Mouse (Mus musculus): Measurements from ENCODE around the gene Cdca5. TPM values are rescaled to one million over a fixed set of nuclear protein-coding genes. Genes with fewer than 3 reads are reported as not detected.

Gene Cdca5
- 16.1 and 19.4 TPM in 2 replicates for polyA plus RNA-seq (2015; fragmentation: Nextera tagmentation; extraction: Ambion mirVana)

DNA sequence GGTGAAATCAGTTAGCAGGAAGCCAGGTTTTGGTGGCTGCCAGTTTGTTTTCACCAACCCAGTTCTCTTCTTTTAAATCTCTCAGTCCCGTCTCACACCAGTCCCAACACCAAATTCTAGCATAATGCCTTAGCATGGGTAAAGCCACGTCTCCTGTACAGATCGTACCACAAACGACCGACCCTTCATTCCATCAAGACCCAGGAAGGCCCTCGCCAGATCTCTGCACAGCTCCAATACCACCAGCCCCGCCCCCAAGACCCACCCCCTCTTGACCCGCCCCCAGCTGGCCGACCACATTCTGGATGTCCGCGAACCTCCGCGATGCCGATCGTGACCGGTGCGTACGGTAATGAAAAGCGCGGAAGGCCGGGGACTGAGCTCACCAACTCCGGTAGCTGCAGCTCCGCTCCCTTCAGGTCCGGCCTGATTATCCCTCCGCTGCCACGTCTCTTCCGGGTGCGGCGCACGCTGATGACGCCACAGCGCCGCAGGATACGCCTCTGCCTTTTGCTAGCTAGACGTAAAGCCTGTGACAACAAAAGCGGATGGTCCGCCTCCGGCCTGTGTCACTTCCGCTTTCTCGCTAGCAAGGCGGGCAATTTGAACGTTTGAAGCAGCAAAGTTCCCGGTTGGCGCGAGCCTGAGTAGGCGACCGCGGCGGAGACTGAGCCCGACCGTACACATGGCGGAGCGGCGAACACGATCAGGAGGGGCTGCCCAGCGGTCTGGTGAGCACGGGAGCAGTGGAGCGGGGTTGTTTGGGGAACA, at the start of gene Cdca5, which contains the start of gene Zfpl1:
Gene Cdca5 (plus strand): TSS at position 506 of the 771 bp plus-strand sequence.
Gene Zfpl1 (minus strand): TSS at position 479 of the 771 bp plus-strand sequence.
- no peak for TF ChIP-seq CTCF (IDR thresholded peaks at IDR 0.05; ENCODE audit: low read depth)
- WGBS, result under 1% methylated on average over 58 of the region's 58 CpGs
- DNase-seq (ENCODE audit: low spot score) (peak; percentile 98), ATAC-seq (replicated peaks; ENCODE audit: low FRiP score, low read depth) (peak; percentile 88)
- H3K27ac ChIP-seq, result peak within 1 kb of the TSS; percentile 70
- peaks cover 28% of the 10 kb centered on the region for H3K36me3 ChIP-seq (ENCODE audit: insufficient read depth, low read length)
- H3K9ac ChIP-seq (ENCODE audit: low read depth, low read length), result peak within 1 kb of the TSS; percentile 75
- peak within 1 kb of the TSS; percentile 92 for H3K4me2 ChIP-seq (ENCODE audit: low read length)
- peak within 1 kb of the TSS; percentile 70 for H3K4me3 ChIP-seq (replicated peaks; ENCODE audit: low read depth, low read length)
- H3K27me3 ChIP-seq (ENCODE audit: insufficient read depth, low read length), result no peaks in the 10 kb centered on the region
- H3K4me1 ChIP-seq (replicated peaks; ENCODE audit: insufficient read depth, low read length), result 0 out of 2 replicates have a peak, but pooled peaks cover 6% of the 10 kb centered on the region
- H3K9me3 ChIP-seq (replicated peaks; ENCODE audit: low read length), result no peaks in the 10 kb centered on the region

DNA sequence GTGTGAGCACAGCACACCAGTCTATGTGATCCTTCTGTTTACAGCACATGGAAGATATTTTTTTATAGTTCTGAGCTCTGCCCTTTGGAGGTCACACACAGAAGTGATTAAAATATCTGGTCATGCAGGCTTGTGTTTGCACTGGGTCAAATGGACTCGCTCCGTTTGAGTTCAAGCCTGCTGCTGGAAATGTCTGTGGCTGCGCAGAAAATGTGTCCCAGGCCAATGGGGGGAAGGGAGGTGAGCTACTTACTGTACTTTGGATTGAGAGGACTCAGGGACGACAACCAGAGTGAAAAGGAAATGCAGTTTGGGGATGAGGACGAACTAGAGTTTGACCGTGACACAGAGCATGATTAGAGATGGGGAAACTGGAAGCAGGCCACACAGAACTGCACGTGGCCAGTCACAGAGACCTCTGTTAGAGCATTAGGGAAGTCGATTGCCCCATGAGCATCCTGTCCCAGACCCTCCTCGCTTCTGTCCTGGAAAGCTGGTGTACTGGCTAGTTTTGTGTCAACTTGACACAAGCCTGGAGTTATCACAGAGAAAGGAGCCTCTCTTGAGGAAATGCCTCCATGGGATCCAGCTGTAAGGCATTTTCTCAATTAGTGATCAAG, 48.7 kb upstream of the Cdca5 start:
- no peaks in the 10 kb centered on the region for H3K27me3 ChIP-seq (ENCODE audit: insufficient read depth, low read length)
- WGBS, result 65% methylated on average over 9 of the region's 9 CpGs
- no peaks in the 10 kb centered on the region for H3K4me1 ChIP-seq (replicated peaks; ENCODE audit: insufficient read depth, low read length)
- H3K4me3 ChIP-seq (replicated peaks; ENCODE audit: low read depth, low read length), result no peak overlapping the region
- no peaks in the 10 kb centered on the region for H3K36me3 ChIP-seq (ENCODE audit: insufficient read depth, low read length)
- H3K9me3 ChIP-seq (replicated peaks; ENCODE audit: low read length), result no peaks in the 10 kb centered on the region
- ATAC-seq (replicated peaks; ENCODE audit: low FRiP score, low read depth), result no peak
- H3K9ac ChIP-seq (ENCODE audit: low read depth, low read length), result no peak overlapping the region
- no peak for DNase-seq (ENCODE audit: low spot score)
- H3K27ac ChIP-seq, result no peak overlapping the region
- TF ChIP-seq CTCF (IDR thresholded peaks at IDR 0.05; ENCODE audit: low read depth), result no peak
- no peak overlapping the region for H3K4me2 ChIP-seq (ENCODE audit: low read length)

DNA sequence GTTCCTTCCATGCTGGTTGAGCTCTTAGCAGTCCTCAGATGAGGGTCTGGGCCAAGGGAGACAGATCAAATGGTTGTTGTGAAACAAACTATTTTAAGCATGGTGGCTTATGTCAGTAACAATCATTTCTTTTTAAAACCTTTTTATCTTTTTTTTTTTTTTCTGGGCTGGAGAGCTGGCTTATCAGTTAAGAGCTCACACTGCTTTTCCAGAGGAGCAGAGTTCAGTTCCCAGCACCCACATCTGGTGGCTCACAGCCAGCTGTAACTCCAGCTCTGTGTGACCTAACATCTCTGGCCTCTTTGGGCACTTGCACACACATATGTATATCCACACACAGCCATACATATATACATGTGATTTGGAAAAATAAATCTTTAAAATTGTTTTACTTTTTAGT, 47.1 kb upstream of the Cdca5 start:
- no peak for ATAC-seq (replicated peaks; ENCODE audit: low FRiP score, low read depth)
- no peak for TF ChIP-seq CTCF (IDR thresholded peaks at IDR 0.05; ENCODE audit: low read depth)

DNA sequence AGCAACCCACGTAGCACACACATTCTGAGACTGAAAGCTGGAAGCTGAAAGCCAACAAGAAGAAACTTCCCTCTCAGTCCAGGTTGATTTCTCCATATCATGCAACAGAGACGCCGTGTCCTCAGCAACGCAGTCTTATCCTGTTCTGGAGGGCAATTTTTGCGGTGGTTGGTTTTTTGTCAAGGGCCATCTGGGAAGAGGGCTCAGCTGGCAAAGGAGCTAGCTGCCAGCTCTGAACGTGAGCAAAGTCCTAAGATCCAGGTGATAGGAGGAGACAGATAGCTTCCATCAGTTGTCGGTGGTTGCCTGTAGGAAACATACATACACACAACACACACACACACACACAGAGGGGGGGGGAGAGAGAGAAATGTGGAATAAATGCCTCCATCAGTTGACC, 46.5 kb upstream of the Cdca5 start:
- 72% methylated on average over 7 of the region's 7 CpGs for WGBS
- ATAC-seq (replicated peaks; ENCODE audit: low FRiP score, low read depth) (no peak), DNase-seq (ENCODE audit: low spot score) (no peak)
- Histone ChIP-seq H3K36me3 (ENCODE audit: insufficient read depth, low read length) (no peaks in the 10 kb centered on the region), H3K4me2 (ENCODE audit: low read length) (no peak overlapping the region), H3K9ac (ENCODE audit: low read depth, low read length) (no peak overlapping the region), H3K27me3 (ENCODE audit: insufficient read depth, low read length) (no peaks in the 10 kb centered on the region), H3K9me3 (replicated peaks; ENCODE audit: low read length) (no peaks in the 10 kb centered on the region), H3K4me3 (replicated peaks; ENCODE audit: low read depth, low read length) (no peak overlapping the region), H3K4me1 (replicated peaks; ENCODE audit: insufficient read depth, low read length) (peaks cover 5% of the 10 kb centered on the region; the same call in 1 of the 2 replicates), H3K27ac (no peak overlapping the region)
- no peak for TF ChIP-seq CTCF (IDR thresholded peaks at IDR 0.05; ENCODE audit: low read depth)

More for the DNA sequence above, 47.1 kb upstream of the Cdca5 start:
- Histone ChIP-seq H3K27me3 (ENCODE audit: insufficient read depth, low read length) (no peaks in the 10 kb centered on the region), H3K9me3 (replicated peaks; ENCODE audit: low read length) (no peaks in the 10 kb centered on the region), H3K4me1 (replicated peaks; ENCODE audit: insufficient read depth, low read length) (peaks cover 5% of the 10 kb centered on the region; the same call in 1 of the 2 replicates), H3K9ac (ENCODE audit: low read depth, low read length) (no peak overlapping the region), H3K36me3 (ENCODE audit: insufficient read depth, low read length) (no peaks in the 10 kb centered on the region), H3K4me3 (replicated peaks; ENCODE audit: low read depth, low read length) (no peak overlapping the region), H3K4me2 (ENCODE audit: low read length) (no peak overlapping the region), H3K27ac (no peak overlapping the region)
- no peak for DNase-seq (ENCODE audit: low spot score)

DNA sequence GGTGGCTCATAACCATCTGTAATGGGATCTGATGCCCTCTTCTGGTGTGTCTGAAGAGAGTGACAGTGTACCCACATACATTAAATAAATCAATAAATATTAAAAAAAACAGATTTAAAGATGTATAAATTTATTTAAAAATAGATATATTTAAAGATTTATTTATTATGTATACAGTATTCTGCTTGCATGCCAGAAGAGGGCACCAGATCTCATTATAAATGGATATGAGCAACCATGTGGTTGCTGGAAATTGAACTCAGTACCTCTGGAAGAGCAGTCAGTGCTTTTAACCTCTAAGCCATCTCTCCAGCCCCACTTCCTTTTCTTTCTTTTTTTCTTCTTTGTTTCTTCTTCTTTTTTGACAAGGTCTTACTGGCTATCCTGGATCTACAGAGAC, 44.8 kb upstream of the Cdca5 start:
- Histone ChIP-seq H3K27me3 (ENCODE audit: insufficient read depth, low read length) (no peaks in the 10 kb centered on the region), H3K9me3 (replicated peaks; ENCODE audit: low read length) (no peaks in the 10 kb centered on the region), H3K4me1 (replicated peaks; ENCODE audit: insufficient read depth, low read length) (peaks cover 5% of the 10 kb centered on the region; the same call in 1 of the 2 replicates), H3K9ac (ENCODE audit: low read depth, low read length) (no peak overlapping the region), H3K36me3 (ENCODE audit: insufficient read depth, low read length) (no peaks in the 10 kb centered on the region), H3K4me2 (ENCODE audit: low read length) (no peak overlapping the region), H3K27ac (no peak overlapping the region), H3K4me3 (replicated peaks; ENCODE audit: low read depth, low read length) (no peak overlapping the region)
- TF ChIP-seq CTCF (IDR thresholded peaks at IDR 0.05; ENCODE audit: low read depth), result peak; percentile 43
- DNase-seq (ENCODE audit: low spot score) (no peak), ATAC-seq (replicated peaks; ENCODE audit: low FRiP score, low read depth) (no peak)

DNA sequence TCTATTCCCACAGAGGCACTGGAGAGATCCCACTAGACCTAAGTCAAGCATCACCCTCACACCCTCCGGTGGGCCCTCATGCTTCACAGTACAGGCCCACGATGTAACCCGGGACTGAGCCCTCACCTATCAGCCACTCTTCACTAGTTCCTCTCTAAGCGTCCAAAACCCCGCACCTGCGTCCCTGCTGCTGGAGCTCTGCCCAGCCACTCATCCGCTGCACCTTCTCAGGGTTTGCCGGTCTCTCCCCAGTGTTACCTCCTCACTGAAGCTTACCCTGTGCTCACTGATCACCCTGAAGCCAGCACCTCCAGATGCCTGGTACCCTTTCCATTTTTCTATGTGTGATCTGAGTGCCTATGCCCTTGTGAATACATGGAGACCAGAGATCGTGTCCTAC, 42.5 kb upstream of the Cdca5 start:
- H3K36me3 ChIP-seq (ENCODE audit: insufficient read depth, low read length), result no peaks in the 10 kb centered on the region
- H3K4me3 ChIP-seq (replicated peaks; ENCODE audit: low read depth, low read length), result no peak overlapping the region
- H3K4me2 ChIP-seq (ENCODE audit: low read length), result no peak overlapping the region
- no peak for TF ChIP-seq CTCF (IDR thresholded peaks at IDR 0.05; ENCODE audit: low read depth)
- no peak for ATAC-seq (replicated peaks; ENCODE audit: low FRiP score, low read depth)
- no peak overlapping the region for H3K27ac ChIP-seq
- DNase-seq (ENCODE audit: low spot score), result no peak
- H3K4me1 ChIP-seq (replicated peaks; ENCODE audit: insufficient read depth, low read length), result peaks cover 10% of the 10 kb centered on the region; the same call in 1 of the 2 replicates
- H3K9me3 ChIP-seq (replicated peaks; ENCODE audit: low read length), result no peaks in the 10 kb centered on the region
- no peak overlapping the region for H3K9ac ChIP-seq (ENCODE audit: low read depth, low read length)
- 69% methylated on average over 9 of the region's 9 CpGs for WGBS
- no peaks in the 10 kb centered on the region for H3K27me3 ChIP-seq (ENCODE audit: insufficient read depth, low read length)
